Mouse (Mus musculus) thymus, postnatal 4 days (tissue): ENCODE data around the gene Fbf1.
"Not testable (repeated sequence)": the region's sequence is repeated elsewhere in the genome, so short reads cannot be mapped to it uniquely, and the experiment has no call there.

ENCODE experiments used
- DNase-seq: peaks from one replicate; pipeline ENCODE4 v3.0.0; 2021

Fbf1 gene

GRCm38 (mm10) chr11:116132366-116133333 is 35.3 kb downstream of the Fbf1 start:
- peak; percentile 48 for DNase-seq

- DNase-seq: no peak
These were observed 36.4 kb downstream of the Fbf1 start for GRCm38 (mm10) chr11:116131349-116132170.

- DNase-seq: peak; percentile 93
These were observed 37.3 kb downstream of the Fbf1 start, which contains the start of gene Trim65 for GRCm38 (mm10) chr11:116130488-116131205. Gene Trim65, minus strand, starts transcription at chr11:116131128.

- DNase-seq: peak; percentile 51
These were observed 37.9 kb downstream of the Fbf1 start for GRCm38 (mm10) chr11:116129993-116130487.

GRCm38 (mm10) chr11:116129091-116129790 is 38.7 kb downstream of the Fbf1 start:
- DNase-seq: no peak

GRCm38 (mm10) chr11:116127986-116128385 is 40.0 kb downstream of the Fbf1 start:
- no peak for DNase-seq

GRCm38 (mm10) chr11:116127156-116127980 is 40.6 kb downstream of the Fbf1 start, which contains the start of gene Trim47:
Gene Trim47, minus strand, starts transcription at chr11:116127210.
- DNase-seq: no peak

GRCm38 (mm10) chr11:116126261-116126660 is 41.7 kb downstream of the Fbf1 start:
- DNase-seq: no peak

- not testable (repeated sequence) for DNase-seq
These were observed 46.2 kb downstream of the Fbf1 start for GRCm38 (mm10) chr11:116121731-116122245.

GRCm38 (mm10) chr11:116117819-116118218 is 50.1 kb downstream of the Fbf1 start:
- peak; percentile 66 for DNase-seq

GRCm38 (mm10) chr11:116117241-116117640 is 50.7 kb downstream of the Fbf1 start:
- no peak for DNase-seq

- DNase-seq: no peak
These were observed 56.3 kb downstream of the Fbf1 start for GRCm38 (mm10) chr11:116111611-116112203.

- no peak for DNase-seq
These were observed 56.9 kb downstream of the Fbf1 start for GRCm38 (mm10) chr11:116111067-116111466.

- DNase-seq: no peak
These were observed 57.4 kb downstream of the Fbf1 start for GRCm38 (mm10) chr11:116110540-116110939.

GRCm38 (mm10) chr11:116110131-116110530 is 57.8 kb downstream of the Fbf1 start:
- no peak for DNase-seq

GRCm38 (mm10) chr11:116109441-116110081 is 58.4 kb downstream of the Fbf1 start:
- peak; percentile 52 for DNase-seq

GRCm38 (mm10) chr11:116108464-116109137 is 59.4 kb downstream of the Fbf1 start:
- DNase-seq: no peak

GRCm38 (mm10) chr11:116107777-116108285 is 60.1 kb downstream of the Fbf1 start:
- DNase-seq: no peak
